Mouse (Mus musculus): Measurements from ENCODE around the gene Trim28.

- TF ChIP-seq CTCF (conservative IDR thresholded peaks at IDR 0.05 in 1 of 2, IDR thresholded peaks at IDR 0.05 in 1 of 2; ENCODE audit: low read depth in 2 of 2, low read length in 2 of 2) (no peak), NRF1 (IDR thresholded peaks at IDR 0.05; ENCODE audit: low read depth, low read length) (no peak), ZMIZ1 (IDR thresholded peaks at IDR 0.05; ENCODE audit: low read depth, low read length) (no peak), EP300 (IDR thresholded peaks at IDR 0.05; ENCODE audit: low read length) (no peak), POLR2A (IDR thresholded peaks at IDR 0.05; ENCODE audit: low read depth, low read length) (no peak), MAX (IDR thresholded peaks at IDR 0.05; ENCODE audit: low read length) (no peak), USF1 (IDR thresholded peaks at IDR 0.05; ENCODE audit: low read depth, low read length) (no peak), MEF2A (IDR thresholded peaks at IDR 0.05; ENCODE audit: borderline replicate concordance, low read depth, low read length) (no peak), UBTF (IDR thresholded peaks at IDR 0.05; ENCODE audit: low read depth, low read length) (no peak), ETS1 (conservative IDR thresholded peaks at IDR 0.05; ENCODE audit: low read depth, low read length) (no peak), RAD21 (IDR thresholded peaks at IDR 0.05; ENCODE audit: low read depth, low read length) (no peak), USF2 (conservative IDR thresholded peaks at IDR 0.05; ENCODE audit: low read depth, low read length) (no peak), POLR2AphosphoS2 (IDR thresholded peaks at IDR 0.05; ENCODE audit: low read depth, low read length) (no peak), BHLHE40 (IDR thresholded peaks at IDR 0.05; ENCODE audit: low read depth, low read length) (no peak)
Observed at GRCm38 (mm10) chr7:13053001-13053400, 54.1 kb downstream of the Trim28 start.

Data from CH12.LX (cell line).